Mouse (Mus musculus) heart, postnatal 0 days (tissue): ENCODE measurements at regions not wholly inside any gene's neighbourhood (a gene's known extent, or its start where the extent isn't known, plus 50 kb on each side); places are given as distances from the start of the nearest gene placed in this dataset.
"Not testable (repeated sequence)": the region's sequence is repeated elsewhere in the genome, so short reads cannot be mapped to it uniquely, and the experiment has no call there.

Experiments
- ATAC-seq: fragments of 200-750 bp; cut with Nextera tagmentation; 2 replicates; pipeline ENCODE4 v1.8.0; 2017; ENCODE audit warnings: low read depth, moderate number of reproducible peaks, moderate library complexity; ENCODE audit not compliant: insufficient read depth
- DNase-seq: peaks from one replicate; pipeline ENCODE4 v3.0.0-alpha.2; 2016; ENCODE audit warnings: low spot score
- H3K27ac ChIP-seq: fragments of 300-500 bp; sonication (generic); 2 replicates; pipeline ENCODE4 v1.5.1; 2014; ENCODE audit warnings: low read depth, mild to moderate bottlenecking
- H3K27me3 ChIP-seq: fragments of 300-500 bp; sonication (generic); 2 replicates; pipeline ENCODE4 v1.6.1; 2014; ENCODE audit warnings: low read length, mixed read lengths; ENCODE audit not compliant: control insufficient read depth, insufficient read depth
- H3K36me3 ChIP-seq: fragments of 300-500 bp; sonication (generic); replicated peaks from 2 replicates; pipeline ENCODE4 v1.6.1; 2014; ENCODE audit warnings: low read length, mixed read lengths; ENCODE audit not compliant: control insufficient read depth, insufficient read depth
- H3K4me1 ChIP-seq: fragments of 300-500 bp; sonication (generic); 2 replicates; pipeline ENCODE4 v1.6.1; 2014; ENCODE audit warnings: antibody characterized with exemption; ENCODE audit not compliant: control insufficient read depth, insufficient read depth
- H3K4me2 ChIP-seq: fragments of 300-500 bp; sonication (generic); 2 replicates; pipeline ENCODE4 v1.6.1; 2014; ENCODE audit warnings: low read depth, mild to moderate bottlenecking, low read length, moderate library complexity
- H3K4me3 ChIP-seq: fragments of 300-500 bp; sonication (generic); 2 replicates; pipeline ENCODE4 v1.5.1; 2014; ENCODE audit warnings: low read depth, low read length
- H3K9ac ChIP-seq: fragments of 300-500 bp; sonication (generic); replicated peaks from 2 replicates; pipeline ENCODE4 v1.6.1; 2014; ENCODE audit warnings: low read depth, low read length, mixed read lengths
- H3K9me3 ChIP-seq: fragments of 300-500 bp; sonication (generic); replicated peaks from 2 replicates; pipeline ENCODE4 v1.6.1; 2016; ENCODE audit warnings: low read length; ENCODE audit not compliant: control insufficient read depth
- CTCF ChIP-seq: IDR thresholded peaks from 2 replicates; pipeline ENCODE4 v1.5.1; 2016; ENCODE audit warnings: antibody characterized with exemption, control low read depth, low read depth
- EP300 ChIP-seq: IDR thresholded peaks from 2 replicates; pipeline ENCODE4 v1.6.1; 2016; ENCODE audit warnings: antibody characterized with exemption, low read depth
- WGBS: fragments of 180-500 bp; shearing (Covaris S2); extraction: QIAGEN DNeasy Blood & Tissue Kit; methylation state at CpG from one replicate; pipeline ENCODE4 v1.1.7; 2014; 5-methylcytosine and 5-hydroxymethylcytosine counted together

- no peaks in the 10 kb centered on the region for H3K9me3 ChIP-seq
- H3K9ac ChIP-seq: no peak overlapping the region
- TF ChIP-seq EP300 (no peak), CTCF (no peak)
- H3K4me2 ChIP-seq: no peak overlapping the region
- no peak overlapping the region for H3K27ac ChIP-seq
- no peaks in the 10 kb centered on the region for H3K36me3 ChIP-seq
- DNase-seq (no peak), ATAC-seq (no peak)
- 79% methylated on average over 6 of the region's 6 CpGs for WGBS
- no peak overlapping the region for H3K4me3 ChIP-seq
- H3K27me3 ChIP-seq: no peaks in the 10 kb centered on the region
- H3K4me1 ChIP-seq: no peaks in the 10 kb centered on the region
These were observed 117.3 kb upstream of the Gnai1 start for GRCm38 (mm10) chr5:18477372-18478017.

- H3K4me2 ChIP-seq: no peak overlapping the region
- no peak overlapping the region for H3K9ac ChIP-seq
- no peak overlapping the region for H3K27ac ChIP-seq
- H3K27me3 ChIP-seq: no peaks in the 10 kb centered on the region
- H3K4me1 ChIP-seq: no peaks in the 10 kb centered on the region
- DNase-seq (peak; percentile 10), ATAC-seq (no peak)
- no peaks in the 10 kb centered on the region for H3K9me3 ChIP-seq
- no peaks in the 10 kb centered on the region for H3K36me3 ChIP-seq
- peak; percentile 34; the same call in 1 of the 2 replicates for TF ChIP-seq CTCF
- no peak for TF ChIP-seq EP300
- no peak overlapping the region for H3K4me3 ChIP-seq
These were observed 112.0 kb upstream of the Gnai1 start for GRCm38 (mm10) chr5:18472114-18472513.

- no peak overlapping the region for H3K4me3 ChIP-seq
- H3K27me3 ChIP-seq: no peaks in the 10 kb centered on the region
- no peak for TF ChIP-seq CTCF
- no peak for TF ChIP-seq EP300
- DNase-seq (no peak), ATAC-seq (no peak)
- no peak overlapping the region for H3K4me2 ChIP-seq
- H3K9ac ChIP-seq: no peak overlapping the region
- no peaks in the 10 kb centered on the region for H3K36me3 ChIP-seq
- 89% methylated on average over 1 of the region's 1 CpGs for WGBS
- H3K27ac ChIP-seq: no peak overlapping the region
- H3K4me1 ChIP-seq: no peaks in the 10 kb centered on the region
- no peaks in the 10 kb centered on the region for H3K9me3 ChIP-seq
These were observed 97.6 kb upstream of the Gnai1 start for GRCm38 (mm10) chr5:18457771-18458170.

- no peak for TF ChIP-seq EP300
- TF ChIP-seq CTCF: no peak
- H3K36me3 ChIP-seq: no peaks in the 10 kb centered on the region
- no peaks in the 10 kb centered on the region for H3K9me3 ChIP-seq
- WGBS: 71% methylated on average over 1 of the region's 1 CpGs
- no peak overlapping the region for H3K4me2 ChIP-seq
- DNase-seq (no peak), ATAC-seq (no peak)
- H3K9ac ChIP-seq: no peak overlapping the region
- no peak overlapping the region for H3K4me3 ChIP-seq
- H3K4me1 ChIP-seq: no peaks in the 10 kb centered on the region
- H3K27me3 ChIP-seq: no peaks in the 10 kb centered on the region
- H3K27ac ChIP-seq: no peak overlapping the region
These were observed 96.0 kb upstream of the Gnai1 start for GRCm38 (mm10) chr5:18456196-18456595.

GRCm38 (mm10) chr5:18452871-18453757, 93.0 kb upstream of the Gnai1 start:
- 65% methylated on average over 6 of the region's 6 CpGs for WGBS

GRCm38 (mm10) chr5:18449261-18449660, 89.1 kb upstream of the Gnai1 start:
- Histone ChIP-seq H3K36me3 (no peaks in the 10 kb centered on the region), H3K27me3 (no peaks in the 10 kb centered on the region), H3K27ac (no peak overlapping the region), H3K9ac (no peak overlapping the region), H3K4me3 (no peak overlapping the region), H3K4me2 (no peak overlapping the region), H3K4me1 (no peaks in the 10 kb centered on the region), H3K9me3 (no peaks in the 10 kb centered on the region)
- ATAC-seq (no peak), DNase-seq (no peak)
- TF ChIP-seq EP300: no peak
- TF ChIP-seq CTCF: no peak
- 83% methylated on average over 3 of the region's 3 CpGs for WGBS

More at GRCm38 (mm10) chr5:18452871-18453757, 93.0 kb upstream of the Gnai1 start:
- not testable (repeated sequence) for H3K9me3 ChIP-seq, H3K4me3 ChIP-seq, H3K27me3 ChIP-seq, DNase-seq, H3K4me1 ChIP-seq, H3K4me2 ChIP-seq, H3K27ac ChIP-seq, ATAC-seq, H3K36me3 ChIP-seq, H3K9ac ChIP-seq
